Mouse (Mus musculus): ENCODE data around the gene Nkx3-2. TPM values are rescaled to one million over a fixed set of nuclear protein-coding genes. Genes with fewer than 3 reads are reported as not detected.

The Nkx3-2 gene
- not detected for polyA plus RNA-seq (2017; shearing (Covaris generic))

GRCm38 (mm10) chr5:41763731-41764721, at the start of gene Nkx3-2:
Nkx3-2 (minus strand) TSS chr5:41764501.

Other genes starting within 250 kb of the Nkx3-2 start
- 21.4 TPM for gene Rab28, start 56.3 kb downstream of the Nkx3-2 start, polyA plus RNA-seq (2017; shearing (Covaris generic))
- gene Bod1l, start 79.8 kb upstream of the Nkx3-2 start, polyA plus RNA-seq (2017; shearing (Covaris generic)) = 58.8 TPM